Mouse (Mus musculus) ES-Bruce4 (cell line): ENCODE measurements around the gene Rad9a. TPM values are rescaled to one million over a fixed set of nuclear protein-coding genes. Genes with fewer than 3 reads are reported as not detected.

Source experiments
- H3K27ac ChIP-seq: 2 replicates; pipeline ENCODE4 v1.5.1; 2012; ENCODE audit warnings: low read length, inconsistent platforms; ENCODE audit not compliant: insufficient read depth
- H3K27me3 ChIP-seq: 2 replicates; pipeline ENCODE4 v1.6.1; 2012; ENCODE audit warnings: mild to moderate bottlenecking, low read length, inconsistent platforms; ENCODE audit not compliant: control insufficient read depth, poor library complexity, insufficient read depth, severe bottlenecking
- H3K36me3 ChIP-seq: 2 replicates; pipeline ENCODE4 v1.6.1; 2012; ENCODE audit warnings: inconsistent platforms, mild to moderate bottlenecking, low read length, moderate library complexity; ENCODE audit not compliant: control insufficient read depth, poor library complexity, insufficient read depth, severe bottlenecking
- H3K4me1 ChIP-seq: one replicate; pipeline ENCODE4 v1.8.1; 2011; ENCODE audit warnings: low read length; ENCODE audit not compliant: control insufficient read depth, insufficient read depth
- H3K4me3 ChIP-seq: 2 replicates; pipeline ENCODE4 v1.5.1; 2011; ENCODE audit warnings: low read depth, mild to moderate bottlenecking, low read length
- H3K9ac ChIP-seq: 2 replicates; pipeline ENCODE4 v1.6.1; 2012; ENCODE audit warnings: low read depth, mild to moderate bottlenecking, inconsistent platforms; ENCODE audit not compliant: poor library complexity, severe bottlenecking
- H3K9me3 ChIP-seq: replicated peaks from 2 replicates; pipeline ENCODE4 v1.6.1; 2012; ENCODE audit warnings: mild to moderate bottlenecking, low read length, inconsistent platforms; ENCODE audit not compliant: control insufficient read depth, poor library complexity, insufficient read depth, severe bottlenecking
- CTCF ChIP-seq: IDR thresholded peaks from one replicate; pipeline ENCODE4 v1.8.1; 2011; ENCODE audit warnings: low read depth, low read length
- EP300 ChIP-seq: IDR thresholded peaks from 2 replicates; pipeline ENCODE4 v1.6.1; 2011; ENCODE audit warnings: low read depth, low read length; ENCODE audit not compliant: insufficient read depth
- POLR2A ChIP-seq: IDR thresholded peaks from one replicate; pipeline ENCODE4 v1.8.1; 2011; ENCODE audit warnings: low read length; ENCODE audit not compliant: insufficient read depth
- polyA plus RNA-seq: library from polyadenylated mRNA; stranded (reverse); fragments of >200 nt; gene quantifications from 2 replicates; pipeline ENCODE4 v1.2.4, GENCODE M21; 2011; ENCODE audit warnings: low read depth; ENCODE audit not compliant: missing spikeins, insufficient read depth, insufficient read length

The Rad9a gene
- polyA plus RNA-seq, 1 experiment: 42.3 TPM

DNA sequence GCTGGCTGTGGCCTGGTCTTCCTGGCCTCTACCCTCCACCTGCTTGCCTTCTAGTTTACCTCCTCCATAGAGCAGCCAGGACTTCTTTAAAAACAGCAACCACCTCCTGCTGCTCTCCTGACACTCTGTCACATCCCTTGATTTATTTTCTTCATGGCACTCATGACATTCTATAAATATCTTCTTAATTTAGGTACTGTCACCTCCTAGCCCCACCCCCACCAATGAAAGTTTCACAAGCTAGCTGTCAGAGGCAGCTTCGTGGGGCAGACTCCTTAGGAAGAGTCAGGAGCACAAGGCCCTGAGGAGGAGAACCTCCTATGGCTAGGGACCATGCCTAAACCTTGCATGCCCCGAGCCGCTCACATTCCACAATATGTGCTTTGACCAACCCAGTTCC, 14.2 kb downstream of the Rad9a start:
- H3K4me1 ChIP-seq: peaks cover 3% of the 10 kb centered on the region
- H3K9me3 ChIP-seq: no peaks in the 10 kb centered on the region
- H3K9ac ChIP-seq: no peak overlapping the region
- H3K27ac ChIP-seq: no peak overlapping the region
- TF ChIP-seq POLR2A (no peak), EP300 (no peak), CTCF (no peak)
- no peak overlapping the region for H3K4me3 ChIP-seq
- H3K36me3 ChIP-seq: no peaks in the 10 kb centered on the region
- H3K27me3 ChIP-seq: no peaks in the 10 kb centered on the region

DNA sequence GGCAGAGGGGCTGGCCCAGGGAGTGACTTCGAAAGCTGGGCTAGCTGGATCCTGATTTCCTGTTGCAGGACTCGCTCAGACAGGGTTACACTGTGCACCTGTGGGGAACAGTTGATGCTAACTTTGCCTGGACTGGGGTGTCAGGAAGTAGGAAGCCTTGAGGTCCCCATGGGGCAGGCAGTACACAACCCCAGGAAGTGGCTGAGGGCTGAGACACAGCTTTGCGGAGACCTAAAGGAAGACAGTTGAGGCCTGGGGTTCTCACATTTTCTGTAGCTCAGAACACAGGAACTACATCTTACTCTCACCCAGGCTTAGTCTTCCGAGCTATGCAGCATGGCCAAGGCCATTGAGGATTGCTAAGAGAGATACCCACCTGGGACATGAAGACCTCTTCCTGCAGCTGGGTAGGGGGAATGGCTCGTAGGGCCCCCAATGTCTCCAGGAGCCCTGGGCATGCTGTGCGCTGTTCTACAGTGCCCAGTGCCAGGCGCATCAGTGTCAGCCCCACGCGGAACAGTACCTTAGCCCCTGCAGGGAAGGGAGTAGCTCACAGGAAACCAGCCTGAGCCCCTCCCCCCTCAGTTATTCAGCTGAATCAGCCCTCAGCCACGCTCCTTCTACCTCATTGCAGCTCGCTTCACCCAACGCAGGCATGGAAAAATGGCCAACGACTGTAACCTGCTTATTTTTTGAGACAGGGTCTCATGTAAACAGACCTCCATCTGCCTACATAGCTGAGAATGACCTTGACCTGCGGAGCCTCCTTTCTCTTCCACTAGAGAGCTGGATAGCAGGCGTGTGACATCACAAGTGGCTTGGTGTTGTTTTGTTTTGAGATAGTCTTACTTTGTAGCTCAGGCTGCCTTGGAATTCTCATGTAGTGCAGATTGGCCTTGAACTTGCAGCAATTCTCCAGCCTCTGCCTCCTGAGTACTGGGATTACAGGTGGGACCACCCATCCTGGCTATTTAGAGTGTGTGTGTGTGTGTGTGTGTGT, 16.2 kb downstream of the Rad9a start:
- Histone ChIP-seq H3K4me1 (peaks cover 3% of the 10 kb centered on the region), H3K9ac (no peak overlapping the region), H3K36me3 (no peaks in the 10 kb centered on the region), H3K4me3 (no peak overlapping the region), H3K27me3 (no peaks in the 10 kb centered on the region), H3K9me3 (no peaks in the 10 kb centered on the region), H3K27ac (no peak overlapping the region)
- no peak for TF ChIP-seq EP300
- TF ChIP-seq CTCF: no peak
- TF ChIP-seq POLR2A: no peak

DNA sequence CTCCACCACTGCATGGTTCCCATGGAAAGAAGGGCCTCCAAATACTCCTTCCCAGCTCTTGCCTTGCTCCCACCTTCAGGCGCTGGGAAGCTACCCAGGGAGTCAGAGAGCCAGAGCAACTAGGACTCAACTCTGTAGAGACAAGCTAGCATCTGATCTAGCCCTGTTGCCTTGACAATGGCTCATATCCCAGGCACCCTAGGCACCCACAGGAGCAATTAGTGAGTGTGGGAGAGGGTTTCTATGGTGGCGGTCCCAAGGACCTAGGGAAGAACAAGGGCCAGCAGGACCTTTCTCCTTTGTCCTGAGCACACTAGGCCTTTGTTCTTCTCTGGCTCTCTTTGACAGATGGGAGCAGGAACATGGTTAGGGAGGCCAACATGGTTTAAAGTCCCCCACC, 17.8 kb downstream of the Rad9a start:
- no peaks in the 10 kb centered on the region for H3K27me3 ChIP-seq
- no peak overlapping the region for H3K9ac ChIP-seq
- H3K9me3 ChIP-seq: no peaks in the 10 kb centered on the region
- no peak overlapping the region for H3K27ac ChIP-seq
- H3K4me1 ChIP-seq: peaks cover 3% of the 10 kb centered on the region
- no peaks in the 10 kb centered on the region for H3K36me3 ChIP-seq
- TF ChIP-seq CTCF: no peak
- no peak for TF ChIP-seq EP300
- TF ChIP-seq POLR2A: no peak
- H3K4me3 ChIP-seq: no peak overlapping the region

DNA sequence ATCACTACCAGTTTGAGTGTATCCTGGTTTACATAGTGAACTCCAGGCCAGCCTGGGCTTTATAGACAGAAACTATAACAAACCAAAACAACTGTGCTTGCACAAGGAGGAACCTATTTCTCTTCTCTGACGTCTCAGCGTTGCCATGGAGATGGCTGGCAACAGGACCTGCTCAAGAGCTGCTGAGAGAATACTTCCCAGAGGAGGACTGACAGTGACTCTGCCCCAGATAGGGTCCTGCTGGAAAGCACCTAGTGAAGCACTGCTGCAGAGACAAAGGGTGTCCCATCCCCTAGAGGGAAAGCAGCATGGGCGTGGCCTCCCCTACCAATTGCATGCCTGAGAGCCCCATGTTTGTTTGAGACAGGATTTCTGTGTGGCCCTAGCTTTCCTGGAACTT, 19.6 kb downstream of the Rad9a start:
- Histone ChIP-seq H3K9me3 (no peaks in the 10 kb centered on the region), H3K9ac (no peak overlapping the region), H3K27ac (no peak overlapping the region), H3K36me3 (no peaks in the 10 kb centered on the region), H3K4me1 (peaks cover 3% of the 10 kb centered on the region), H3K4me3 (no peak overlapping the region), H3K27me3 (no peaks in the 10 kb centered on the region)
- TF ChIP-seq EP300 (no peak), CTCF (no peak), POLR2A (no peak)

DNA sequence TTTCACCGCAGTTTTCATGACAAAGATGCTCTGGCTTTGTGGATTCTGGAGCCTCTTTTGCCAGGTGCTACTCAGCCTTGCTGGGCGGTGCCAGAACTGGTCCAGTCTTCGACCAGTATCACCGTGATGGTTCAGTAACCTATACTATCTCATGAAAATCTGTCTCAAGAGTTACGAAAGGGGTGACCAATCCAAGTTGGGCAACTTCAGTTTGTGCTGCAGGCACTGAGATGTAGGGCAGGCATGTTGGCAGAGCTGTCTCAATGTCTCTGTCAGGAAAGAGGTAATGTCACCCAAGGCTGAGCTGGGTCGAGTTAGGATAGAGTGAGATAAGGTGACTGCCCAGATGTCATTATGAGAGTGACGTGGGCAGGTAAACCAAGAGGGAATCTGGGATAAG, 21.1 kb downstream of the Rad9a start:
- Histone ChIP-seq H3K27ac (no peak overlapping the region), H3K4me1 (peaks cover 3% of the 10 kb centered on the region), H3K9ac (no peak overlapping the region), H3K4me3 (no peak overlapping the region), H3K9me3 (no peaks in the 10 kb centered on the region), H3K36me3 (no peaks in the 10 kb centered on the region), H3K27me3 (no peaks in the 10 kb centered on the region)
- no peak for TF ChIP-seq CTCF

DNA sequence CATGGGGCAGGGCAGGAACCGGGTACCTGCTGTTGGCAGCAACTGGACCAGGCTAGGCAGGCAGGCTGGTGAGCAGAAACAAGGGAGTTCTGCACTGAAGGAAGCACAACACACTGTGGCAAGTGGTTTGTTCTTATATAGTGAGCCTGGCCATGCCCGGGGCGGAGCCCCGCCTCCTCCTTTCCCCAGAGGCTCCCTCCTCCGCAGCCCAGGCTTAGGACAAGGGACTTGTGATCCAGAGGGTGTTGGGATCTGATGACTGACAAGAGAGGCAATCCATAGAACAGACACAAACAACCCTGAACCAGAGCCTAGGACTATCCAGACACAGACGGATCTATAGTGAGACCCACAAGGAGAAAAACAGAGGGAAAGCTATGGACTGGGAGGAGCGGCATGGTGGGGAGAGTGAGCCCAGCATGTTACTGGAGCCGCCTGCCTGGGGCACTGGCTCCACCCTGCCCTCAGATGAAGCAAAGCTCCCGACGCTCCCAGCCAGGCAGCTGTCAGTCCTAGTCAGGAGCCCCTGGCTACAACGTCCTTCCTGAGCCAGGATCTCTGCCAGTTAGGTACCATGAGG, 26.0 kb downstream of the Rad9a start, which contains the start of gene Carns1:
Carns1 (minus strand) TSS at position 112 of the 580 bp plus-strand sequence.
- Histone ChIP-seq H3K27ac (no peak within 1 kb of the TSS), H3K9ac (no peak within 1 kb of the TSS), H3K9me3 (no peaks in the 10 kb centered on the region), H3K4me3 (no peak within 1 kb of the TSS), H3K27me3 (no peaks in the 10 kb centered on the region), H3K36me3 (no peaks in the 10 kb centered on the region), H3K4me1 (no peaks in the 10 kb centered on the region)
- TF ChIP-seq CTCF: no peak
- TF ChIP-seq EP300: no peak
- TF ChIP-seq POLR2A: no peak
